Mouse (Mus musculus): Measurements from ENCODE around the gene Tmem138.

- TF ChIP-seq CTCF (IDR thresholded peaks at IDR 0.05; ENCODE audit: insufficient read depth, low read length): peak; percentile 46; the same call in 1 of the 2 replicates
- TF ChIP-seq POLR2A (IDR thresholded peaks at IDR 0.05; ENCODE audit: borderline replicate concordance, extremely low read depth, low read depth, low read length): peak; percentile 91; the same call in 1 of the 2 replicates
Observed at GRCm38 (mm10) chr19:10576690-10577561, at the start of gene Tmem138, which contains the start of gene Cyb561a3.

Measured in lung, adult 2 months (tissue).